Mouse (Mus musculus) midbrain, embryonic 10.5 days (tissue): ENCODE data around the gene Fbxo40. TPM values are rescaled to one million over a fixed set of nuclear protein-coding genes. Genes with fewer than 3 reads are reported as not detected.

ENCODE experiments used
- DNase-seq: peaks from one replicate; pipeline ENCODE4 v3.0.0-alpha.2; 2017; ENCODE audit warnings: low spot score
- H3K27ac ChIP-seq: fragments of 300-500 bp; sonication (generic); replicated peaks from 2 replicates; pipeline ENCODE4 v1.5.1; 2016; ENCODE audit warnings: mild to moderate bottlenecking
- H3K27me3 ChIP-seq: fragments of 300-500 bp; sonication (generic); 2 replicates; pipeline ENCODE4 v1.6.1; 2016; ENCODE audit warnings: low read depth, mild to moderate bottlenecking; ENCODE audit not compliant: poor library complexity, severe bottlenecking
- H3K36me3 ChIP-seq: fragments of 300-500 bp; sonication (generic); 2 replicates; pipeline ENCODE4 v1.6.1; 2016; ENCODE audit warnings: mild to moderate bottlenecking, moderate library complexity
- H3K4me1 ChIP-seq: fragments of 300-500 bp; sonication (generic); 2 replicates; pipeline ENCODE4 v1.6.1; 2016
- H3K4me3 ChIP-seq: fragments of 300-500 bp; sonication (generic); 2 replicates; pipeline ENCODE4 v1.5.1; 2016; ENCODE audit warnings: mild to moderate bottlenecking, moderate library complexity
- H3K9me3 ChIP-seq: fragments of 300-500 bp; sonication (generic); replicated peaks from 2 replicates; pipeline ENCODE4 v1.6.1; 2016; ENCODE audit warnings: mild to moderate bottlenecking
- WGBS: fragments of 180-500 bp; shearing (Covaris S2); methylation state at CpG from one replicate; pipeline ENCODE4 v1.1.7; 2016; 5-methylcytosine and 5-hydroxymethylcytosine counted together
- polyA plus RNA-seq: library from polyadenylated mRNA; unstranded; fragments of >200 nt; fragmentation: Nextera tagmentation; extraction: Ambion mirVana; gene quantifications from 2 replicates; pipeline ENCODE4 v1.2.1, GENCODE M21; 2016

The Fbxo40 gene
- polyA plus RNA-seq, 1 experiment from 2014 or later = 0.02 TPM

- Histone ChIP-seq H3K4me1 (0 out of 2 replicates have a peak, but pooled peaks cover 4% of the 10 kb centered on the region), H3K36me3 (no peaks in the 10 kb centered on the region), H3K9me3 (no peaks in the 10 kb centered on the region), H3K4me3 (no peak overlapping the region), H3K27me3 (no peaks in the 10 kb centered on the region), H3K27ac (no peak overlapping the region)
- DNase-seq = no peak
These were observed 2.2 kb downstream of the Fbxo40 start for GRCm38 (mm10) chr16:36988066-36988465.

GRCm38 (mm10) chr16:36987399-36987798, 2.9 kb downstream of the Fbxo40 start:
- no peak overlapping the region for H3K4me3 ChIP-seq
- 81% methylated on average over 2 of the region's 2 CpGs for WGBS
- no peak overlapping the region for H3K27ac ChIP-seq
- no peaks in the 10 kb centered on the region for H3K36me3 ChIP-seq
- no peaks in the 10 kb centered on the region for H3K9me3 ChIP-seq
- H3K27me3 ChIP-seq = no peaks in the 10 kb centered on the region
- H3K4me1 ChIP-seq = 0 out of 2 replicates have a peak, but pooled peaks cover 4% of the 10 kb centered on the region
- DNase-seq = no peak

GRCm38 (mm10) chr16:36985636-36986042, 4.6 kb downstream of the Fbxo40 start:
- Histone ChIP-seq H3K27ac (no peak overlapping the region), H3K4me1 (0 out of 2 replicates have a peak, but pooled peaks cover 4% of the 10 kb centered on the region), H3K27me3 (no peaks in the 10 kb centered on the region), H3K36me3 (no peaks in the 10 kb centered on the region), H3K4me3 (no peak overlapping the region), H3K9me3 (no peaks in the 10 kb centered on the region)
- WGBS = 78% methylated on average over 5 of the region's 5 CpGs
- DNase-seq = no peak

GRCm38 (mm10) chr16:36983796-36984195, 6.5 kb downstream of the Fbxo40 start:
- H3K36me3 ChIP-seq = no peaks in the 10 kb centered on the region
- no peak overlapping the region for H3K4me3 ChIP-seq
- H3K27ac ChIP-seq = no peak overlapping the region
- 90% methylated on average over 1 of the region's 1 CpGs for WGBS
- DNase-seq = no peak
- H3K9me3 ChIP-seq = no peaks in the 10 kb centered on the region
- no peaks in the 10 kb centered on the region for H3K27me3 ChIP-seq
- H3K4me1 ChIP-seq = no peaks in the 10 kb centered on the region

- 95% methylated on average over 2 of the region's 2 CpGs for WGBS
- Histone ChIP-seq H3K4me1 (no peaks in the 10 kb centered on the region), H3K9me3 (no peaks in the 10 kb centered on the region), H3K27ac (no peak overlapping the region), H3K36me3 (no peaks in the 10 kb centered on the region), H3K27me3 (no peaks in the 10 kb centered on the region), H3K4me3 (no peak overlapping the region)
- DNase-seq = no peak
These were observed 11.1 kb downstream of the Fbxo40 start for GRCm38 (mm10) chr16:36979127-36979526.

GRCm38 (mm10) chr16:36963415-36963814, 26.9 kb downstream of the Fbxo40 start:
- H3K4me1 ChIP-seq = no peaks in the 10 kb centered on the region
- no peaks in the 10 kb centered on the region for H3K36me3 ChIP-seq
- no peak overlapping the region for H3K27ac ChIP-seq
- no peaks in the 10 kb centered on the region for H3K9me3 ChIP-seq
- H3K4me3 ChIP-seq = no peak overlapping the region
- no peak for DNase-seq
- H3K27me3 ChIP-seq = no peaks in the 10 kb centered on the region
- WGBS = 90% methylated on average over 4 of the region's 4 CpGs

- H3K9me3 ChIP-seq = no peaks in the 10 kb centered on the region
- peak overlapping the region; percentile 69 for H3K27ac ChIP-seq
- H3K36me3 ChIP-seq = no peaks in the 10 kb centered on the region
- H3K4me3 ChIP-seq = no peak overlapping the region; the same call in 1 of the 2 replicates
- no peaks in the 10 kb centered on the region for H3K27me3 ChIP-seq
- peaks cover 19% of the 10 kb centered on the region for H3K4me1 ChIP-seq
- peak; percentile 40 for DNase-seq
- WGBS = 19% methylated on average over 11 of the region's 11 CpGs
These were observed 35.2 kb downstream of the Fbxo40 start for GRCm38 (mm10) chr16:36955106-36955505.

GRCm38 (mm10) chr16:36951029-36951428, 39.2 kb downstream of the Fbxo40 start:
- H3K9me3 ChIP-seq = no peaks in the 10 kb centered on the region
- no peak for DNase-seq
- WGBS = 31% methylated on average over 4 of the region's 4 CpGs

GRCm38 (mm10) chr16:36949614-36950336, 40.5 kb downstream of the Fbxo40 start:
- H3K4me1 ChIP-seq = peaks cover 17% of the 10 kb centered on the region
- H3K36me3 ChIP-seq = no peaks in the 10 kb centered on the region
- H3K9me3 ChIP-seq = no peaks in the 10 kb centered on the region
- H3K27ac ChIP-seq = no peak overlapping the region
- no peak for DNase-seq
- no peaks in the 10 kb centered on the region for H3K27me3 ChIP-seq
- WGBS = 74% methylated on average over 8 of the region's 8 CpGs
- no peak overlapping the region for H3K4me3 ChIP-seq

More at GRCm38 (mm10) chr16:36951029-36951428, 39.2 kb downstream of the Fbxo40 start:
- Histone ChIP-seq H3K36me3 (no peaks in the 10 kb centered on the region), H3K27me3 (no peaks in the 10 kb centered on the region), H3K4me1 (peaks cover 19% of the 10 kb centered on the region), H3K27ac (peak overlapping the region; percentile 9; the same call in 1 of the 2 replicates), H3K4me3 (no peak overlapping the region)

GRCm38 (mm10) chr16:36947646-36948197, 42.5 kb downstream of the Fbxo40 start:
- Histone ChIP-seq H3K27ac (no peak overlapping the region), H3K9me3 (no peaks in the 10 kb centered on the region), H3K4me1 (peaks cover 22% of the 10 kb centered on the region), H3K36me3 (no peaks in the 10 kb centered on the region), H3K27me3 (no peaks in the 10 kb centered on the region), H3K4me3 (no peak overlapping the region)
- WGBS = 63% methylated on average over 4 of the region's 4 CpGs
- DNase-seq = no peak

GRCm38 (mm10) chr16:36946459-36947159, 43.7 kb downstream of the Fbxo40 start:
- no peak overlapping the region for H3K4me3 ChIP-seq
- peaks cover 22% of the 10 kb centered on the region for H3K4me1 ChIP-seq
- no peaks in the 10 kb centered on the region for H3K27me3 ChIP-seq
- no peak overlapping the region for H3K27ac ChIP-seq
- no peaks in the 10 kb centered on the region for H3K36me3 ChIP-seq
- DNase-seq = no peak
- H3K9me3 ChIP-seq = no peaks in the 10 kb centered on the region
- 87% methylated on average over 8 of the region's 8 CpGs for WGBS

- Histone ChIP-seq H3K9me3 (no peaks in the 10 kb centered on the region), H3K27me3 (no peaks in the 10 kb centered on the region), H3K4me1 (peaks cover 19% of the 10 kb centered on the region), H3K27ac (peak overlapping the region; percentile 39), H3K4me3 (peak overlapping the region; percentile 10; the same call in 1 of the 2 replicates), H3K36me3 (no peaks in the 10 kb centered on the region)
- WGBS = 23% methylated on average over 12 of the region's 12 CpGs
- DNase-seq = peak; percentile 55
These were observed 45.3 kb downstream of the Fbxo40 start for GRCm38 (mm10) chr16:36944895-36945424.
